Mouse (Mus musculus) lung, adult 10 weeks (tissue): ENCODE results near the gene Ptp4a2. TPM values are rescaled to one million over a fixed set of nuclear protein-coding genes. Genes with fewer than 3 reads are reported as not detected.

Experiments used
- polyA plus RNA-seq: library from polyadenylated mRNA; stranded (reverse); fragments of 350-450 nt; fragmentation: Illumina TruSeq; extraction: RNeasy Lipid Tissue Mini Kit (QIAGEN cat#74804); gene quantifications from one replicate; pipeline ENCODE4 v1.2.3, GENCODE M21; 2014; ENCODE audit warnings: low read depth, low replicate concordance; ENCODE audit not compliant: insufficient read depth

Gene Ptp4a2
- polyA plus RNA-seq, result 145 TPM

GRCm38 (mm10) chr4:129810798-129811604 lies at the start of gene Ptp4a2:
Ptp4a2 (plus strand) TSS chr4:129811219.

Other genes starting within 250 kb of the Ptp4a2 start
- gene Lck, start 237.6 kb upstream of the Ptp4a2 start, polyA plus RNA-seq, result 12.2 TPM
- 0.46 TPM for gene Fam167b, start 232.7 kb upstream of the Ptp4a2 start, polyA plus RNA-seq
- gene Eif3i, start 210.6 kb upstream of the Ptp4a2 start, polyA plus RNA-seq, result 182 TPM
- gene Tmem234, start 210.6 kb upstream of the Ptp4a2 start, polyA plus RNA-seq, result 101 TPM
- gene Dcdc2b, start 197.0 kb upstream of the Ptp4a2 start, polyA plus RNA-seq, result 13.5 TPM
- gene Iqcc, start 192.1 kb upstream of the Ptp4a2 start, polyA plus RNA-seq, result 23.5 TPM
- 30.3 TPM for gene Ccdc28b, start 187.3 kb upstream of the Ptp4a2 start, polyA plus RNA-seq
- gene Txlna, start 170.2 kb upstream of the Ptp4a2 start, polyA plus RNA-seq, result 19.8 TPM
- 10.6 TPM for gene Kpna6, start 138.5 kb upstream of the Ptp4a2 start, polyA plus RNA-seq
- gene Tmem39b, start 114.4 kb upstream of the Ptp4a2 start, polyA plus RNA-seq, result 5.7 TPM
- 37.7 TPM for gene Khdrbs1, start 68.9 kb upstream of the Ptp4a2 start, polyA plus RNA-seq
- gene Spocd1, start 118.0 kb downstream of the Ptp4a2 start, polyA plus RNA-seq, result not detected
- 0.52 TPM for gene Adgrb2, start 173.7 kb downstream of the Ptp4a2 start, polyA plus RNA-seq
- 21.0 TPM for gene Col16a1, start 236.6 kb downstream of the Ptp4a2 start, polyA plus RNA-seq